Mouse (Mus musculus) forebrain, embryonic 16.5 days (tissue): Measurements from ENCODE around the gene Pacs1. TPM values are rescaled to one million over a fixed set of nuclear protein-coding genes. Genes with fewer than 3 reads are reported as not detected.
"Not testable (repeated sequence)": the region's sequence is repeated elsewhere in the genome, so short reads cannot be mapped to it uniquely, and the experiment has no call there.

Experiments used
- ATAC-seq: fragments of 200-750 bp; cut with Nextera tagmentation; 2 replicates; pipeline ENCODE4 v1.8.0; 2017; ENCODE audit warnings: mild to moderate bottlenecking, moderate library complexity
- H3K27ac ChIP-seq: fragments of 300-500 bp; sonication (generic); 2 replicates; pipeline ENCODE4 v1.5.1; 2014; ENCODE audit warnings: low read length, control low read depth
- H3K27me3 ChIP-seq: fragments of 300-500 bp; sonication (generic); replicated peaks from 2 replicates; pipeline ENCODE4 v1.6.1; 2014; ENCODE audit warnings: low read length; ENCODE audit not compliant: control insufficient read depth, insufficient read depth
- H3K36me3 ChIP-seq: fragments of 300-500 bp; sonication (generic); 2 replicates; pipeline ENCODE4 v1.6.1; 2014; ENCODE audit not compliant: control insufficient read depth, insufficient read depth
- H3K4me1 ChIP-seq: fragments of 300-500 bp; sonication (generic); replicated peaks from 2 replicates; pipeline ENCODE4 v1.6.1; 2014; ENCODE audit warnings: low read length; ENCODE audit not compliant: control insufficient read depth, insufficient read depth
- H3K4me2 ChIP-seq: fragments of 300-500 bp; sonication (generic); 2 replicates; pipeline ENCODE4 v1.6.1; 2014; ENCODE audit warnings: mild to moderate bottlenecking, low read length, control low read depth
- H3K4me3 ChIP-seq: fragments of 300-500 bp; sonication (generic); replicated peaks from 2 replicates; pipeline ENCODE4 v1.5.1; 2014; ENCODE audit warnings: mild to moderate bottlenecking, low read length, control low read depth
- H3K9ac ChIP-seq: fragments of 300-500 bp; sonication (generic); replicated peaks from 2 replicates; pipeline ENCODE4 v1.6.1; 2014; ENCODE audit warnings: low read depth, low read length, control low read depth
- H3K9me3 ChIP-seq: fragments of 300-500 bp; sonication (generic); 2 replicates; pipeline ENCODE4 v1.6.1; 2016; ENCODE audit warnings: low read length; ENCODE audit not compliant: control insufficient read depth
- WGBS: fragments of 180-500 bp; shearing (Covaris S2); extraction: QIAGEN DNeasy Blood & Tissue Kit; methylation state at CpG from one replicate; pipeline ENCODE4 v1.1.7; 2014; 5-methylcytosine and 5-hydroxymethylcytosine counted together
- polyA plus RNA-seq: library from polyadenylated mRNA; unstranded; fragments of >200 nt; fragmentation: Nextera tagmentation; extraction: Ambion mirVana; gene quantifications from 2 replicates; pipeline ENCODE4 v1.2.1, GENCODE M21; 2015

The Pacs1 gene
- polyA plus RNA-seq, 1 experiment from 2014 or later: 39.1 TPM

DNA sequence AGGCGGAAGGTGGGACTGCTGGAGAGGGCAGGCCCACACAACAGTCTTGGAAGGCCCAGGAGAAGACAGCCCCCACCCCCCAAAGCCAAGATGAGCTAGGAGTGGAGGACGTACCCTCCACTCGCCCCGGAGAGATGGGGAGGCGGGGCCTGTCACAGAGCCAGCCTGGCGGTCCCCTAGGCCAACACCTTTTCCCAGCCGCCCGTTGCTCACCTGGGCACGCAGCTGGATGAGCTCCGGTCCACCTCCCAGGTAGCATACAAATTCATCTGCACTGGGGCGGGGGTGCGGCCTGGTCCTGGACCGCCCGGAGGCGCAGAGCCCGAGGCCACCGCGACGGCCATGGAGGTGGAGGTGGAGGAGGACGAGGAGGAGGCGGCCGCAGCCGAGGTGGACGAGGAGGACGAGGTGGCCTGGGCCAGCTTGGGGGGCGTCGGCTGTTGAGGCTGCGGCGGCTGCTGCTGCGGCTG lies 558 bp downstream of the Pacs1 start:
- Histone ChIP-seq H3K4me3 (peak overlapping the region; percentile 90), H3K9ac (peak overlapping the region; percentile 92), H3K27me3 (no peaks in the 10 kb centered on the region), H3K9me3 (no peaks in the 10 kb centered on the region), H3K4me2 (peak overlapping the region; percentile 70), H3K27ac (peak overlapping the region; percentile 84), H3K36me3 (peaks cover 21% of the 10 kb centered on the region), H3K4me1 (peaks cover 25% of the 10 kb centered on the region)
- ATAC-seq: peak; percentile 55
- WGBS: under 1% methylated on average over 25 of the region's 30 CpGs

- ATAC-seq: no peak
- Histone ChIP-seq H3K27me3 (no peaks in the 10 kb centered on the region), H3K4me3 (peak overlapping the region; percentile 90), H3K4me2 (peak overlapping the region; percentile 70), H3K9me3 (no peaks in the 10 kb centered on the region), H3K9ac (no peak overlapping the region), H3K27ac (no peak overlapping the region), H3K36me3 (peaks cover 18% of the 10 kb centered on the region), H3K4me1 (peaks cover 25% of the 10 kb centered on the region)
- 52% methylated on average over 1 of the region's 1 CpGs for WGBS
Measured at GRCm38 (mm10) chr19:5271430-5271829, 1.5 kb downstream of the Pacs1 start.

GRCm38 (mm10) chr19:5269392-5269791 lies 3.5 kb downstream of the Pacs1 start:
- Histone ChIP-seq H3K9me3 (no peaks in the 10 kb centered on the region), H3K4me1 (peaks cover 25% of the 10 kb centered on the region), H3K4me3 (no peak overlapping the region), H3K36me3 (peaks cover 3% of the 10 kb centered on the region), H3K4me2 (no peak overlapping the region), H3K27ac (no peak overlapping the region), H3K27me3 (no peaks in the 10 kb centered on the region), H3K9ac (no peak overlapping the region)
- 83% methylated on average over 5 of the region's 5 CpGs for WGBS
- ATAC-seq: no peak

DNA sequence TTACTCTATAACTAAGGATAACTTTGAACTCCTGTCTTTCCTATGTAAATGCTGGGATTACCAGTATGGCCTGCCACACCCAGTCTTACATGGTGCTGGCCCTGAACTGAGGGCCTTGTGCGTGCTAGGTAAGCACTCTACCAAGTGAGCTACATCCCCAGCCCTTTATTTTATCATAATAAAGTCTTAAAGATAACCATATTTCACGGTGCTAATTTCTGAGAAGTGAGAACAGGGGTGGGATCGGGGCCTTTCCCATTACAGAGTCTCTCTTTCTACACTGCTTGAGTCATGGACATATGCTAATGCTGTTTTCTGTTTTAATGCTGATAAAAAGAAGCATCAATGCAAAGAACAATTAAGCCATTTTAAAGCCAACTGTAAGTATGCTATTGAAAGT lies 4.0 kb downstream of the Pacs1 start:
- peaks cover under 1% of the 10 kb centered on the region for H3K36me3 ChIP-seq
- no peak overlapping the region for H3K9ac ChIP-seq
- no peak for ATAC-seq
- peaks cover 24% of the 10 kb centered on the region for H3K4me1 ChIP-seq
- 88% methylated on average over 3 of the region's 3 CpGs for WGBS
- H3K27ac ChIP-seq: no peak overlapping the region
- no peaks in the 10 kb centered on the region for H3K9me3 ChIP-seq
- H3K27me3 ChIP-seq: no peaks in the 10 kb centered on the region
- H3K4me2 ChIP-seq: no peak overlapping the region
- no peak overlapping the region for H3K4me3 ChIP-seq

DNA sequence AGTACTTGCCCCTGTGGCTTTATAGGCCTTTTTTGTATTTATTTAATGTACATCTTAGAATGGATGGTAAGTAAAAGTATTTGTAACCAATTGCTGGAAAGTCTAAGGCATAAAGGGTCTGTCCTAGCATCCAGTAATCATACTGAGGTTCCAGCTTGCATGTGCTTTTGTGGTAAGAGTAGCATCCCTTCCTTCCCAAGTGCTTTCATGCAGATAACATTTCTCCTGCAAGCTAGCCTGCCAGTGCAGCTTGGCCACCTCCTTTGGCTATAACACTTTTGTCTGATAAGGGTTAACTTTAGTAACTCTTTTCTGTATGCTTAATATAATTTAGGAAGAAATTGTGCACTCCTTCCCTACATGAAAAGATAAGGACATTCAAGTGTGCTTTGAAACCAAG lies 4.9 kb downstream of the Pacs1 start:
- Histone ChIP-seq H3K4me3 (no peak overlapping the region), H3K9me3 (no peaks in the 10 kb centered on the region), H3K36me3 (no peaks in the 10 kb centered on the region), H3K9ac (no peak overlapping the region), H3K4me1 (peaks cover 18% of the 10 kb centered on the region), H3K27ac (no peak overlapping the region), H3K4me2 (no peak overlapping the region), H3K27me3 (no peaks in the 10 kb centered on the region)
- no peak for ATAC-seq

DNA sequence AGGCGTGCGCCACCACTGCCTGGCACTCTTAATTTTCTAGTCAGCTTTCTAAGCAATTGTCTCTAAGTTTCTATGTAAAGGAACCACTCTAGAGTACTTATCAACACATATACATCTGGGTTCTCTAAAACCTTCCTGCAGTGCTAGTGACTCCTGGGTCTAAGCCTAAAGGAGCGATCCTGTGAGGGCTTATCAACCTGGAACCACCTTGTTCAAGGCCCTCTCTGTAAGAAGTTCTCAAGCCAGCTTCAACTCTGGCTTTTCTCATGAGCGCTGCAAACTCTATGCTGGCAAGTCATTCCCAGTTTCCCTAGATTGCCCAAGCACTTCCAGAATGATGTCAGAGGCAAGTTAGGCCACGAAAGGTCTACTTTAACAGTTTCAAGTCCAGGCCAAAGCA lies 5.9 kb downstream of the Pacs1 start:
- Histone ChIP-seq H3K27ac (no peak overlapping the region), H3K27me3 (no peaks in the 10 kb centered on the region), H3K9ac (no peak overlapping the region), H3K9me3 (no peaks in the 10 kb centered on the region), H3K4me1 (peaks cover 16% of the 10 kb centered on the region), H3K4me2 (no peak overlapping the region), H3K36me3 (no peaks in the 10 kb centered on the region), H3K4me3 (no peak overlapping the region)
- WGBS: 98% methylated on average over 5 of the region's 5 CpGs
- no peak for ATAC-seq

DNA sequence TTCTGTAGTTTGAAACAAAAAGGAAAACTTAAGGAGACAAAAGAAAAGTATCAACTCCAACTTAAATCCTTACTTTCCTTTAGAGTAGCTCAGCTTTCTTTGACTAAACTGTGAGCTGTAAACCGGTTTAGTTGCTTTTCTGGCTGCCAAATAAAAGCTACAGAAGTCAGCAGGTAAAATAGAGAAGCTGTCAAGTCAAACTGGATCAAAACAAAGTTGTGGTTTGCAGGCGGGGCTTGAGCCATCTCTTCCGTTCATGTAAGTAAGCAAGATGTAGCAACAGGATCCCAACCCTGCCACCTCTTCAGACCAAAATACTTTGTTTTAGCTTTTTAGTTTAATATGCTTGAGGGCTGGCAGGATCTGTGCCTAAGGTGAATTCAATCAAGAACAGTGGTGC lies 15.8 kb downstream of the Pacs1 start:
- no peaks in the 10 kb centered on the region for H3K4me1 ChIP-seq
- H3K27me3 ChIP-seq: no peaks in the 10 kb centered on the region
- H3K4me2 ChIP-seq: no peak overlapping the region
- no peaks in the 10 kb centered on the region for H3K36me3 ChIP-seq
- H3K27ac ChIP-seq: no peak overlapping the region
- no peaks in the 10 kb centered on the region for H3K9me3 ChIP-seq
- no peak for ATAC-seq
- no peak overlapping the region for H3K9ac ChIP-seq
- 55% methylated on average over 3 of the region's 3 CpGs for WGBS
- H3K4me3 ChIP-seq: no peak overlapping the region

DNA sequence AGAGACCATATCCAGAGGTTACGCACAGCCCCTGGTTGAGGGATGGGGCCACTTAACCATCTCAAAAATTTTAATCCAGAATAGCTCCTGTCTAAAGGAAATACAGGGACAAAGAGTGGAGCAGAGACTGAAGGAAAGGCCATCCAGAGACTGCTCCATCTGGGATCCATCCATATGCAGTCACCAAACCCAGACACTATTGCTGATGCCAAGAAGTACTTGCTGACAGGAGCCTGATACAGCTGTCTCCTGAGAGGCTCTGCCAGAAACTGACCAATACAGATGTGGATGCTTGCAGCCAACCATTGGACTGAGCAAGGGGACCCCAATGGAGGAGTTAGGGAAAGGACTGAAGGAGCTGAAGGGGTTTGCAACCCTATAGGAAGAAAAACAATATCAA lies 35.9 kb downstream of the Pacs1 start:
- not testable (repeated sequence) for H3K4me2 ChIP-seq, H3K27me3 ChIP-seq, H3K27ac ChIP-seq, ATAC-seq, H3K36me3 ChIP-seq, H3K9ac ChIP-seq, H3K4me3 ChIP-seq, H3K9me3 ChIP-seq, H3K4me1 ChIP-seq
- WGBS: 95% methylated on average over 1 of the region's 1 CpGs

GRCm38 (mm10) chr19:5232696-5233095 lies 40.2 kb downstream of the Pacs1 start:
- no peak overlapping the region for H3K4me2 ChIP-seq
- 89% methylated on average over 4 of the region's 4 CpGs for WGBS
- no peak overlapping the region for H3K27ac ChIP-seq
- no peaks in the 10 kb centered on the region for H3K4me1 ChIP-seq
- no peaks in the 10 kb centered on the region for H3K9me3 ChIP-seq
- no peak overlapping the region for H3K9ac ChIP-seq
- ATAC-seq: no peak
- H3K4me3 ChIP-seq: no peak overlapping the region
- no peaks in the 10 kb centered on the region for H3K27me3 ChIP-seq
- no peaks in the 10 kb centered on the region for H3K36me3 ChIP-seq

DNA sequence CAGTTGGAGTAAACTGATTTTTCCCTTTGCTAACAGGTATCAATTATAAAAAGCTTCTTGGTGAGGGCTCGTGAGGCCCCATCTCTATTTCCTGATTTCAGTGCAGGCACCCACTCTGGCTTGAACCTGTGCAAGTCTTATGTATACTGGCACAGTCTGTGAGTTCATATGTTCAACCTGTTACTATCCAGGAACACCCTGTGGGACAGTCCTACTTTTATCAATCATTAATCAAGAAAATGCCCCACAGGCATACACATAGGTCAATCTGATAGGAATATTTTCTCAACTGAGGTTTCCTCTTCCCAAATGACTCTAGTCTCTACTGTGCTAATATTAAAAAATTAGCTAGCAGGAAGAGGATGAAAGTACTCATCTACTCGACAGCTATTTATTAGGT lies 42.8 kb downstream of the Pacs1 start:
- H3K9me3 ChIP-seq: no peaks in the 10 kb centered on the region
- no peak overlapping the region for H3K4me2 ChIP-seq
- H3K4me1 ChIP-seq: no peaks in the 10 kb centered on the region; the same call in 1 of the 2 replicates
- ATAC-seq: no peak
- no peak overlapping the region for H3K27ac ChIP-seq
- H3K27me3 ChIP-seq: no peaks in the 10 kb centered on the region
- H3K36me3 ChIP-seq: no peaks in the 10 kb centered on the region
- no peak overlapping the region for H3K4me3 ChIP-seq
- H3K9ac ChIP-seq: no peak overlapping the region
- WGBS: 94% methylated on average over 2 of the region's 2 CpGs
